Mouse (Mus musculus): ENCODE measurements at regions not wholly inside any gene's neighbourhood (a gene's known extent, or its start where the extent isn't known, plus 50 kb on each side); places are given as distances from the start of the nearest gene placed in this dataset.

- DNase-seq = no peak
These were observed 50.8 kb upstream of the Ptpn13 start for GRCm38 (mm10) chr5:103374162-103374561.

- no peak for DNase-seq
These were observed 51.9 kb upstream of the Ptpn13 start for GRCm38 (mm10) chr5:103373089-103373488.

- no peak for DNase-seq
These were observed 54.5 kb upstream of the Ptpn13 start for GRCm38 (mm10) chr5:103370456-103370855.

- DNase-seq = no peak
These were observed 56.0 kb upstream of the Ptpn13 start for GRCm38 (mm10) chr5:103368993-103369392.

- no peak for DNase-seq
These were observed 57.8 kb upstream of the Ptpn13 start for GRCm38 (mm10) chr5:103367201-103367671.

- no peak for DNase-seq
These were observed 59.1 kb upstream of the Ptpn13 start for GRCm38 (mm10) chr5:103365700-103366448.

- DNase-seq = no peak
These were observed 59.9 kb upstream of the Ptpn13 start for GRCm38 (mm10) chr5:103364791-103365699.

- DNase-seq = no peak
These were observed 64.2 kb upstream of the Ptpn13 start for GRCm38 (mm10) chr5:103360775-103361247.

- peak in 1 of 2 experiments; percentile 5 for DNase-seq
These were observed 64.6 kb upstream of the Ptpn13 start for GRCm38 (mm10) chr5:103360360-103360759.

GRCm38 (mm10) chr5:103357558-103357957 lies 67.4 kb upstream of the Ptpn13 start:
- no peak for DNase-seq

- no peak for DNase-seq
These were observed 68.5 kb upstream of the Ptpn13 start for GRCm38 (mm10) chr5:103356500-103356899.

- DNase-seq = no peak
These were observed 69.4 kb upstream of the Ptpn13 start for GRCm38 (mm10) chr5:103355372-103356300.

GRCm38 (mm10) chr5:103343869-103344268 lies 81.1 kb upstream of the Ptpn13 start:
- DNase-seq = no peak

- DNase-seq = no peak
These were observed 83.5 kb upstream of the Ptpn13 start for GRCm38 (mm10) chr5:103341456-103341855.

GRCm38 (mm10) chr5:103340626-103341025 lies 84.4 kb upstream of the Ptpn13 start:
- DNase-seq = no peak

- no peak for DNase-seq
These were observed 88.1 kb upstream of the Ptpn13 start for GRCm38 (mm10) chr5:103336689-103337490.

- no peak for DNase-seq
These were observed 88.9 kb upstream of the Ptpn13 start for GRCm38 (mm10) chr5:103335916-103336688.

GRCm38 (mm10) chr5:103326412-103326811 lies 98.6 kb upstream of the Ptpn13 start:
- no peak for DNase-seq

- DNase-seq = no peak
These were observed 104.7 kb upstream of the Ptpn13 start for GRCm38 (mm10) chr5:103320341-103320740.

- DNase-seq = no peak
These were observed 98.8 kb upstream of the Mapk10 start for GRCm38 (mm10) chr5:103309806-103310525.

Data from spleen, adult 18-20 months (tissue).